Mouse (Mus musculus) ES-Bruce4 (cell line): Measurements from ENCODE around the gene Polr3k.

Source experiments
- CTCF ChIP-seq: IDR thresholded peaks from one replicate; pipeline ENCODE4 v1.8.1; 2011; ENCODE audit warnings: low read depth, low read length
- EP300 ChIP-seq: IDR thresholded peaks from 2 replicates; pipeline ENCODE4 v1.6.1; 2011; ENCODE audit warnings: low read depth, low read length; ENCODE audit not compliant: insufficient read depth
- POLR2A ChIP-seq: IDR thresholded peaks from one replicate; pipeline ENCODE4 v1.8.1; 2011; ENCODE audit warnings: low read length; ENCODE audit not compliant: insufficient read depth

GRCm38 (mm10) chr2:181845709-181846394 lies 18.3 kb upstream of the Polr3k start:
- TF ChIP-seq CTCF, result no peak
- TF ChIP-seq EP300, result no peak
- no peak for TF ChIP-seq POLR2A
